Mouse (Mus musculus) stomach, embryonic 14.5 days (tissue): Measurements from ENCODE around the gene Zbtb8b. TPM values are rescaled to one million over a fixed set of nuclear protein-coding genes. Genes with fewer than 3 reads are reported as not detected.

Experiments
- ATAC-seq: fragments of 200-750 bp; cut with Nextera tagmentation; 2 replicates; pipeline ENCODE4 v1.8.0; 2017; ENCODE audit warnings: low read depth, moderate TSS enrichment; ENCODE audit not compliant: insufficient number of reproducible peaks, insufficient read depth, low FRiP score
- H3K27ac ChIP-seq: fragments of 300-500 bp; sonication (generic); 2 replicates; pipeline ENCODE4 v1.5.1; 2014; ENCODE audit warnings: mild to moderate bottlenecking, low read length, moderate library complexity, mixed read lengths
- H3K27me3 ChIP-seq: fragments of 300-500 bp; sonication (generic); 2 replicates; pipeline ENCODE4 v1.6.1; 2014; ENCODE audit warnings: low read length, control low read depth, mixed read lengths; ENCODE audit not compliant: control insufficient read depth, insufficient read depth
- H3K36me3 ChIP-seq: fragments of 300-500 bp; sonication (generic); 2 replicates; pipeline ENCODE4 v1.6.1; 2014; ENCODE audit warnings: mild to moderate bottlenecking, control low read depth, low read length, moderate library complexity, mixed read lengths; ENCODE audit not compliant: control insufficient read depth, insufficient read depth
- H3K4me1 ChIP-seq: fragments of 300-500 bp; sonication (generic); 2 replicates; pipeline ENCODE4 v1.6.1; 2014; ENCODE audit warnings: low read length, control low read depth, mixed read lengths; ENCODE audit not compliant: control insufficient read depth, insufficient read depth
- H3K4me2 ChIP-seq: fragments of 300-500 bp; sonication (generic); replicated peaks from 2 replicates; pipeline ENCODE4 v1.6.1; 2014; ENCODE audit warnings: low read depth, low read length, control low read depth
- H3K4me3 ChIP-seq: fragments of 300-500 bp; sonication (generic); 2 replicates; pipeline ENCODE4 v1.5.1; 2014; ENCODE audit warnings: low read depth, low read length, control low read depth
- H3K9ac ChIP-seq: fragments of 300-500 bp; sonication (generic); replicated peaks from 2 replicates; pipeline ENCODE4 v1.6.1; 2014; ENCODE audit warnings: low read depth, mild to moderate bottlenecking, control low read depth, low read length, moderate library complexity, mixed read lengths
- H3K9me3 ChIP-seq: fragments of 300-500 bp; sonication (generic); 2 replicates; pipeline ENCODE4 v1.6.1; 2016; ENCODE audit warnings: low read depth, low read length, control low read depth; ENCODE audit not compliant: control insufficient read depth
- WGBS: fragments of 180-500 bp; shearing (Covaris S2); extraction: QIAGEN DNeasy Blood & Tissue Kit; methylation state at CpG from one replicate; pipeline ENCODE4 v1.1.7; 2014; 5-methylcytosine and 5-hydroxymethylcytosine counted together
- polyA plus RNA-seq: library from polyadenylated mRNA; unstranded; fragments of >200 nt; fragmentation: Nextera tagmentation; extraction: Ambion mirVana; gene quantifications from 2 replicates; pipeline ENCODE4 v1.2.1, GENCODE M21; 2014

Zbtb8b gene
- 1.1 and 2.2 TPM in 2 replicates for polyA plus RNA-seq

- peak; percentile 91 for ATAC-seq
- H3K4me2 ChIP-seq: peak within 1 kb of the TSS; percentile 54
- 2% methylated on average over 33 of the region's 33 CpGs for WGBS
- H3K27me3 ChIP-seq: peaks cover 12% of the 10 kb centered on the region; the same call in 1 of the 2 replicates
- H3K9me3 ChIP-seq: no peaks in the 10 kb centered on the region
- no peaks in the 10 kb centered on the region for H3K36me3 ChIP-seq
- peak within 1 kb of the TSS; percentile 28; the same call in 1 of the 2 replicates for H3K9ac ChIP-seq
- no peak within 1 kb of the TSS for H3K27ac ChIP-seq
- peaks cover 3% of the 10 kb centered on the region; the same call in 1 of the 2 replicates for H3K4me1 ChIP-seq
- H3K4me3 ChIP-seq: peak within 1 kb of the TSS; percentile 41
Measured at GRCm38 (mm10) chr4:129440340-129441063, at the start of gene Zbtb8b. TSS of gene Zbtb8b (minus strand) at chr4:129440853.

DNA sequence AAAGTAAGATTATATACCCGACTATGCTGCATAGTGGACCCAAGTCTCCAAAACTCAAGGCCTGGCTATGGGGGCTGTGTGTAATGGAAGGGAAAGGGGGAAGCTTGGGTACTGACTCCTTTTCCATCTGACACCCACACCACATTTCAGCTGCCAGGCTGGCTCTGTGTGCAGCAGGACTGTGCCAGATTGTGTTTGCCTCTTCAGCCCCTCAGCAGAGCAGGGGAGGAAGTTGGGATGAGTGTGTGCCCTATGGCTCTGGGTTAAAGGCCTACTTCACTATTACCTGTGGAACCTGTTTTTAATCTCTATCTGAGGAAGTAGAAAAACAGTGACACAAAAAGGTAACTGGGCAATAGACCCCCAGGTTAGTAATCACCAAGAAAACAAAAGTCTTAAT lies 40.4 kb upstream of the Zbtb8b start:
- ATAC-seq: no peak
- Histone ChIP-seq H3K4me1 (no peaks in the 10 kb centered on the region), H3K4me2 (no peak overlapping the region), H3K4me3 (no peak overlapping the region), H3K27me3 (no peaks in the 10 kb centered on the region), H3K9me3 (no peaks in the 10 kb centered on the region), H3K36me3 (peaks cover 52% of the 10 kb centered on the region), H3K9ac (no peak overlapping the region), H3K27ac (no peak overlapping the region)
- WGBS: 80% methylated on average over 1 of the region's 1 CpGs

DNA sequence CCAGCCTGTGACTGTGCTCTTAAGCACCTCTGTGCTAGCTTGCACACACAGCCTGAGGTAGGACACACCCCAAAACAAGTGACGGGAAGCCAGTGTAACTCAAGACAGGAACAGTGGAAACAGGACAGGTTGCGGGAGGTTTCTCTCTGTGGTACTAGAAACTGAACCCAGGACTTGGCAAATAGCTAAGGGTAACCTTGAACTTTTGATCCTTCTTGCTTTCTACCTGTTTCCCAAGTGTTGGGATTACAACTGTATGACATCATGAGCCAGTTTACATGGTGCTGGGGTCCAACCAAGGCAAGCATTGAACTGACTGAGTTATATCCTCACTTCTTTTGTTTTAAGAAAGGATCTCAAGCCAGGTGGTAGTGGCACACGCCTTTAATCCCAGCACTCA lies 39.2 kb upstream of the Zbtb8b start:
- 92% methylated on average over 3 of the region's 3 CpGs for WGBS
- Histone ChIP-seq H3K27ac (no peak overlapping the region), H3K9me3 (no peaks in the 10 kb centered on the region), H3K4me1 (no peaks in the 10 kb centered on the region), H3K36me3 (peaks cover 47% of the 10 kb centered on the region), H3K4me3 (no peak overlapping the region), H3K9ac (no peak overlapping the region), H3K27me3 (no peaks in the 10 kb centered on the region), H3K4me2 (no peak overlapping the region)
- ATAC-seq: no peak

GRCm38 (mm10) chr4:129476047-129476446 lies 35.4 kb upstream of the Zbtb8b start:
- Histone ChIP-seq H3K4me1 (no peaks in the 10 kb centered on the region), H3K4me2 (no peak overlapping the region), H3K9me3 (no peaks in the 10 kb centered on the region), H3K4me3 (no peak overlapping the region), H3K27ac (no peak overlapping the region), H3K36me3 (peaks cover 59% of the 10 kb centered on the region), H3K27me3 (no peaks in the 10 kb centered on the region), H3K9ac (no peak overlapping the region)
- 90% methylated on average over 11 of the region's 11 CpGs for WGBS
- ATAC-seq: no peak

DNA sequence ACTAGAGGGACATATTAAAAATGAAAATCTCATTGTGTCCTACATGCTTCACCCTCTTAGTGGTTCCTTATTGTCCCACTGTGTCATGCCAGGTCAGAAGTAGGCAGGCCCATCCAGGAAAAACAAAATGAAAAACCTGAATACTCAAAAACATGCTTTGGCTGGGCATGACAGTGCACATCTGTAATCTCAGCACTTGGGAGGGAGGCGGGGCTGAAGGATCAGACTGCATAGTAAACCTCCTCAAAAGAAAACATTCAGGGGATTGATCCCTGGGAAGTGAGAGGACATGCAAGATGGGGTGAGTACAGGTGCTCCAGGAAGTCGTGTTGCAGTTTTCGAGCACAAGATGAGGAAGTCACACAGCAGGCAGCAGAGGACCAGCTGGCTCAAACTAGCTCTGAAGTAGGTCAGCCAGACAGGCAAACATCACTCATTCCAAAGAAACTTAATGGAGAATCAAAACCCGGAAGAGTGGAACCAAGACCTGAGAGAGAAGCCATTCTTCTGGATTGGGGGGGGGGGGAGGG lies 23.7 kb upstream of the Zbtb8b start:
- H3K27ac ChIP-seq: no peak overlapping the region
- no peak overlapping the region for H3K9ac ChIP-seq
- peaks cover 34% of the 10 kb centered on the region for H3K36me3 ChIP-seq
- peaks cover 6% of the 10 kb centered on the region; the same call in 1 of the 2 replicates for H3K4me1 ChIP-seq
- H3K9me3 ChIP-seq: no peaks in the 10 kb centered on the region
- H3K4me3 ChIP-seq: no peak overlapping the region
- no peak for ATAC-seq
- H3K4me2 ChIP-seq: no peak overlapping the region
- no peaks in the 10 kb centered on the region for H3K27me3 ChIP-seq
- WGBS: 85% methylated on average over 4 of the region's 4 CpGs

- Histone ChIP-seq H3K27ac (no peak overlapping the region), H3K4me2 (no peak overlapping the region), H3K4me3 (no peak overlapping the region), H3K9ac (no peak overlapping the region), H3K4me1 (peaks cover 6% of the 10 kb centered on the region; the same call in 1 of the 2 replicates), H3K27me3 (no peaks in the 10 kb centered on the region), H3K36me3 (peaks cover 29% of the 10 kb centered on the region), H3K9me3 (no peaks in the 10 kb centered on the region)
- WGBS: 86% methylated on average over 24 of the region's 24 CpGs
- no peak for ATAC-seq
Measured at GRCm38 (mm10) chr4:129463097-129464059, 22.7 kb upstream of the Zbtb8b start.

GRCm38 (mm10) chr4:129462118-129462517 lies 21.5 kb upstream of the Zbtb8b start:
- H3K9ac ChIP-seq: peak overlapping the region; percentile 59; the same call in 1 of the 2 replicates
- no peak for ATAC-seq
- 47% methylated on average over 3 of the region's 3 CpGs for WGBS
- no peaks in the 10 kb centered on the region for H3K9me3 ChIP-seq
- peak overlapping the region; percentile 76 for H3K4me3 ChIP-seq
- peaks cover 21% of the 10 kb centered on the region for H3K36me3 ChIP-seq
- no peak overlapping the region for H3K27ac ChIP-seq
- no peaks in the 10 kb centered on the region for H3K27me3 ChIP-seq
- peaks cover 6% of the 10 kb centered on the region; the same call in 1 of the 2 replicates for H3K4me1 ChIP-seq
- peak overlapping the region; percentile 67 for H3K4me2 ChIP-seq
